Mouse (Mus musculus) embryo, embryonic 11 days (tissue): ENCODE data around the gene Ephb1.

Experiments
- DNase-seq: peaks from one replicate; pipeline ENCODE4 v3.0.0-alpha.2; 2015

Ephb1 gene

DNA sequence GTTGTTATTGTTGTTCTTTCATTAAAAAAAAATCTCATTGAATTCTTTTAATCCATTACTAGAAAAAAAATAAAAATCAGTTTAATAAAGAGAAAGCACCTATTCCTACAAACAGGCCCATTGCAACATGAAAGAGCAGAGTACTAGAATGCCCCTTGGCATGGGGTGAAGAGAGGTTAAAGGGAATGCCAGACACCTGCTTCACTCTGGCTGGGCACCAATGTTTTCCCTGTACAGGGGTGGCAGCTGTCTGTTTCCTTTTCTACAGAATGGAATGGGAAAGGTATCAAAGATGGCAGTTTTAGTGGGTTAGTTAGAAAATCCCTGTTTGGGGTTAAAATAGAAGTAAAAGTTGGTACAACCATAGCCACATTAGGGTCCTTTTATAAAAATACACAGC is 224.0 kb downstream of the Ephb1 start:
- DNase-seq: no peak

DNA sequence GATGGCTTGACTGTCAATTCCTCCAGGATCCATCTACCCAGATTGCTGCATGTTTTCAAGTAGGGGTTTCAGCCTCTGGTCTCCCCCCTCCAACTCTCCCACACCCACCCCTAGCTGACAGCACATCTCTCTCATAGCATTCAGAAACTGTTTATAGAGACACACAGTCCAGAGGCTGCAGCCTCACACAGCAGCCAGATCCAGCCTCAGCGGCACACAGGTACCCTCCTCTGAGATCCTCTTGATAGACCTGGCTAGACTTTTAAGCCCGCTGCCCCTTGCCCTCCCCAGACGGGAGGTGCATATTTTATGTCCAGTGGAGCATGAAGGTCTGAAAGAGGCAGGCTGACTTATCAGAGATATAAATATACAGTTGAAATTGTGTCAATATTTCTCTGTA is 228.0 kb downstream of the Ephb1 start:
- DNase-seq: no peak

DNA sequence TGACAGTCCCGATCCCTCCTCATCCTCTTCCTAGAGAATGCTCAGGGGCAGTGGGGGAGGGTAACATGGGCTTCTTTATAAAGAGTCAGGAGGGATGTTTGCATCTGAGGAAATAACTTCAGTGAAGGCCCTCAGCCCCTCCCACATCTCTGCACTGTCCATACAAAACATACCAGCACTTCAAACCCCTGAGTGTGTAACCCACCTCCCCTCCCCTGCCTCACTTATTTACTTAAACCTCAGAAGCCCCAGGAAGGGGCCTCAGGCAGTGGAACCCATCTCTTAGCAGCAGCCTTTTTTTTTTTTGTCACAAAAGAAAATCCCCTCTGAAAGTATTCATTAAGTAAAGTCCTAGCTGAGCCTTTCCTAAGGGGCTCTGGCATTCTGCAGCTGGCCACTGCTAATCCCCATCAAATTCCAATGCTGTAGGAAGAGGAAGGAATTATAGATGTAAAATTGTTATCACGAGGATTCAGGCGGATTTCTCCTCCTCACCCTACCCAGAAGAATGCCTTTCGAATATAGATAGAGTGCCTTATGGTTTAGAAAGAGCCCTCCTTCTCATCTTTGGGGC is 231.5 kb downstream of the Ephb1 start:
- DNase-seq: peak; percentile 27

DNA sequence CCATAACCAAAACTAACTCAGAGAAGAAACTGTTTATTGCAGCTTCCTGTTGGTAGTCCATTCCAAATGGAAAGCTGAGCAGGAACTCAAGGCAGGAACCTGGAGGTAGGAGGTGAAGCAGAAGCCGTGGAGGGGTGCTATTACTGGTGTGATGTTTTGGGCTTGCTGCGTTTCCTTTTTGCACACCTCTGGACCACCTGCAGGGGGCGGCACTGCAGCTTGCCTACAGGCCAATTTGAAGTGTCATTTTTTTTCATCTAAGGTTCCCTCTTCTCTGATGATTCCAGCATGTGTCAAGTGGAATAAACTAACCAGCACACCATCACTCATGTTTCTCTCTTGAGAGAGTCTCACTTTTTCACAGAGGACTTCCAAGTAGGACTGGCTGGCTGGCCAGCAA is 235.1 kb downstream of the Ephb1 start:
- no peak for DNase-seq

DNA sequence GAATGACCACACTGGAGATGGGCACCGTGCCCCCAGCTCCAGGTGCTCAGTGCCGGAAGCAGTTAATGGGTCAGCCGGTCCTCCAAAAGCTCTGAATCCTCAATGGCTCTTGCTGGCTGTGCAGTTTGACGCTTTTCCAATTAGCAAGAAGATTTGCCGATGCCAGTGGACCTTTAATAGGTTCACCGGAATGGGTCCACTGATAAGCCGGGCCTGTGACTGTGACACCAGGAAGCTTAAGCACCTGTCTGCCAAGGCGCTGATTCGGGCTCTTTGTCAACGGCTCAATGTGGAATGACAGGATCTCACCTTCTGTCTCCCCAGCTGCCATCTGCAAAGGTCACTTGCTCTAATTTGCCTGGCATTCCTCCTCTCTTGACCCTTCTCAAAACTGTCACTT is 239.2 kb downstream of the Ephb1 start:
- no peak for DNase-seq

DNA sequence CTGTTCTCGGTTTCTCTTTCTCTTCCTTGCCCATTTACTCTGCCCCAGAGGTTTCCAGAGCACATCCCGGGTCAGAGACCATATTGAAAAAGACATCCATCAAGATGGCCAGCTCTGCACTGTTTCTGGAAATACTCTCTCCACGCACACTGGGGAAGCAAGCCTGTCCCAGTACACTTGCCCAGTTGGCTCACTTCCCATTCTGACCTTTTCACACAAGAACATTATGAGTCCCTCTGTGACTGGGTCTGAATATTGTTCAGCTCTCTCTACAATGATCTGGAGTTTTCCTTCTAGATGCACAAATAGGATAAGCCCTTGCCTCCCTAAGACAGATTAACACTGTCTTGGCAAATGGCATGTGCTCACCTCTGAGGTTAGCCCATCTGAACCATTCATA is 243.0 kb downstream of the Ephb1 start:
- no peak for DNase-seq

DNA sequence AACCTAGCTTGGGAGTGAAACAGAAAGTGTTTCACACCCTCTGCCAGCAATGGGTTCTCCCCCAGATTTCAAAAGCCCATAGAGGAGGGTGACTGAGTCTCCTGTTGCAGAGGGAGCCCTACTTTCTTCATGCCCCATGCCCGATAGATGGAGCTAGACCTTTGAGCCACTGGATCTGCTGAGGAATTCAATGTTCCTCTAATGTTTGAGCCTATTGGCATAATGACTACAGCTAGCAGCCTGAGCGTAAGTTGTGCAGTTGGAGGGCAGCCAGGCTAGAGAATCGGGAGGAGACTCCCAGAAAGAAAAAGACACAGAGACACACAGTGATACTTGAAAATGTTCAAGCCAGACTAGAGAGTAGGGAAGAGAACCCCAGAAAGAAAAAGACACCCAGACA is 246.5 kb downstream of the Ephb1 start:
- DNase-seq: no peak

DNA sequence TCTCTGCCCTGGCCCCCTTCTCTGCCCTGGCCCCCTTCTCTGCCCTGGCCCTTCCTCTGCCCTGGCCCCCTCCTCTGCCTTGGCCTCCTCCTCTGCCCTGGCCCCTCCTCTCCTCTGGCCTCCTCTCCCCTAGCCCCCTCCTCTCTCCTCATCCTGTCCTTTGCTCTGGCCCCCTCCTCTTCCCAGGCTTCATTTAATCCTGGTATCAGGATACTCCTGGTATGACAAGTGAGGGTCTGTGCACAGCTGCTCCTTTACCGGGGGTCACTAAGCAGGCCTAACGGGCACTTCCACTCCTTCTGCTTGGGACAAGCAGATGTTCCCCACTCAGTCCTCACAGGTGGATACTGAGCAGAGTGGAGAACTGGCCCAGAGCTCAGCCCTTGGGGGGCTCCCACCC is 247.3 kb downstream of the Ephb1 start:
- DNase-seq: no peak

DNA sequence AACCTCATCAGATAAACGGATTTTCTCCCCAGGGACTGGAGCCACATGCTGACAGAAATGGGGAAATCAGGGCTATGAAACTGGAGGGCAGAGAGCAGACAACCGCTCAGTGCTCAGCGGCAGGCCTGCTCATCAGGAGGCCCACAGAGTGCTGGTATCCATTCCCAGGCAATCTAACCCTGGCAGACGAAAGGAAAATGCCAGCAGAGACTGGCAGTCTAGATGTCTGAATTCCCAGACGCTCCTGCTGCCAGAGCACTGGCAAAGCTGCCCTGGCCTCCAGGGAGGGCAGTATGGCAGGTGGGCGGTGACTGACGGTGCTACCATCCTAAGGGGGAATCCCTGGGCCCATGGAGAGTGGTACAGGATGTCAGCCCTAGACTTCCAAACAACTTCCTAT is 257.7 kb downstream of the Ephb1 start:
- no peak for DNase-seq

DNA sequence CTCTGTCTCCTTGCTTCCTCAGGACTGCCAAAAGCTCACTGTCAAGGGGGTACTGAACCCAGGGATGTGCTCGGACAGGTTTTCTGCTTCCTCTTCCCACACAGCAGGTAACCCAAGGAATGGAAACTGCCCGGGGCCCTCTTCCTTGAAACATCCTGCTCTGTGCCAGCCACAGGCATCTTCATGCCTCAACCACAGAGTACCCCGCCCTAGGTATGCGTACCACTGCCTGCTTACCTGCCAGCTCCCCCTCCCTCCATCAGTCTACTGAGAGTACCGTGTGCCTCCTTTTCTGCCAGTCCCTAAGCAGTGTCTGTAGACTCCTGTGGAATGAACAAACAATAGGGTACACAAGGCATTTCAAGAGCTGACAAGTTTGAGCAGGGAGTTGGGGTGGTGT is 265.9 kb downstream of the Ephb1 start:
- DNase-seq: no peak

DNA sequence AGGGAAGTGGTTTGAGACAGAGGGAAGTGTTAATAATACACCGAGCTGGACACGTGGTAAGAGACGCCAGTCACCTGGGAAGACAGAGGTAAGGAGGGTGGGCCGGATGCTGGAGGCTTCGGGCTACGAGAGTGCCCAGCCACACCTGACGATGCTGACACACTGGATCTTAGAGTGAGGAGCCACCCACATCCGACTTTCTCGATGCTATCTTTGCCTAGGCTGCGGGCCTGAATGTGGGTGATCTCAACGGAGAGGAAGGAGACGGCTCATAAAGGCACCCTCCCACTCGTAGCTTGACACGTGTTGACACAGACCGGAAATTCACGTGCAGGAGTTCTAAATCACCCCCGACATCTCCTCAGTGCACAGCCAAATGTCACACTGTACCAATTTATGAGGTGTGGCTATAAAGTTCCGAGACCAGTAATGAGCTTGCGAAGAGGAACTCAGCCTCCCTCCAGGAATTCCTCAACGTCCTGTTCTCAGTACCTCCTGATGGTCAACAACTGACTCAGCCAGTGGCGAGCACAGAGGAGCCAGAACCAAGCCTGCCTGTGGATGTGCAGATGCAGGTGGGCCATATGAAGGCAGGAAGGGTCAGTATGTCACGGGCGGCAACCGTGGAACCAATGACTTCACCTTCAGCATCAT is 268.3 kb downstream of the Ephb1 start:
- DNase-seq: peak; percentile 16

DNA sequence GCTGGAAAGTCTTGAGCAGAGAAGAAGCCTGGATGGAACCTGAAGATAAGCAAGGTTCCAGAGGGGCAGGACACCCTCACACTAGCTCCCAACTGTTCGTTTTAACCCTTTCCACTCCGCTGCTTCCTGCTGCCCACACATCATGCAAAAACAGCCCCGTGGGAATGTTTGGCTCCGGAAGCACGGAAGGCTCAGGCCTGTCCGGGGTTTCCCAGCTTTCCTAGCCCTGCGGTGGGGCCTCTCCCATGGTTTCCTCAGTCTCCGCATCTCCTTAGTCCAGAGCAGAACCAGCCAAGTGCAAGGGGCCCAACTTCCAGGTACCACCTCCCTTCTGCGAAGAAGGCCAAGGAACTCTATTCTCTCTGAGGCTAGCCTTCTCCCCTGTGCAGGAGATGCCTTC is 269.0 kb downstream of the Ephb1 start:
- no peak for DNase-seq

DNA sequence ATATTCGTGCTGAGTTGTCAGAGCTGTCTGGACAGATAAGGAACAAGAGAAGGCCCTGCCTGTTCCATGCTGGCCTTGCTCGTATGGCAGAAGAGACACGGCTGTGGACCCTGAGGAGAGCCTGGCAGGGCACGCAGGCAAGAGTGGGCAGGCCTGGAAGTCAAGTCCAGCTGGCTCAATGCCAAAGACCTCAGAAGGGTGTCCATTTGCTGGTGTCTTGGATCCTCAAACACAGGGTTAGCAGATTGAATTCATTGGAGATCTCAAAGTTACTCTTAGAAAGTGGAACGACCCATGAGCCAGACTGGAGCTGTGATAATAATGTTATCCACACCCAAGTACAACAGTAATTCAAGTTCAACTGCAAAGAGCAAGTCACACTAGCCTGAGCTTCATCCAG is 273.6 kb downstream of the Ephb1 start:
- no peak for DNase-seq

DNA sequence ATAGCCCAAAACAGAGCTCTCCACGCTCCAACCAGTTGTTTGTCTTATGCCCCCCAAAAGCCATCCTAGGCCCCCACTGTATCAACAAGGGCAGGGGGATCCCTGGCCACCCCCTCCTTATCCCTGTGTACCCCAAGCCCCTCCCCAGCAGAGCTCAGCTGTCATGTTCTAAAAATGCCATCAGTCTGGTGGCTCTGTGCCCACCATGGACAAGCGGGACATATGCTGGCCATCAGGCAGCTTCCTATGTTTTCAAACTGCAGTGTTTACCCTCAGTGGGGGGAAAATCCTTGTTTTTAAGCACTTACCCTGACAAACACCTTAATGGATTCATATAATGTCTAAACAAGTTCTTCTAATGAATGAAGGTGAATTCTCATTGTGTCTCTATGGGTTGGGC is 275.3 kb downstream of the Ephb1 start:
- no peak for DNase-seq

DNA sequence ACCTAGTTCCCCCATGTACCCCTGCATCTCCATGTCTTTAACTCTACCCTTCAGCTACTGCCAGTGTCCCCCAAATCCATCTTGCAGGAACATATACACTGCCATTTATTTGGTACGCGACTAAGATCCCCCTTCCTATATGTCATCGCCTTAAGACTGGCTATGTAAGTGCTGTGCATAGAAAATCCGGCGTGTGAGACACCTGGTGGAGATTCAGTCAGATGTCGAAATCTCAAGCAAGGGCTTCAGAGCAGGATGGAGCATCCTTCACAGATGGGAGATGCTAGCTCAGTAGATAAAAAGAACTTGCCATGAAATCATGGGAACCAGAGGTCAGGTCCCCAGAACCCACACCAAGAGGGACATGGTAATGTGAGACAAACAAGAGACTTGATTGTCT is 276.3 kb downstream of the Ephb1 start:
- DNase-seq: no peak

DNA sequence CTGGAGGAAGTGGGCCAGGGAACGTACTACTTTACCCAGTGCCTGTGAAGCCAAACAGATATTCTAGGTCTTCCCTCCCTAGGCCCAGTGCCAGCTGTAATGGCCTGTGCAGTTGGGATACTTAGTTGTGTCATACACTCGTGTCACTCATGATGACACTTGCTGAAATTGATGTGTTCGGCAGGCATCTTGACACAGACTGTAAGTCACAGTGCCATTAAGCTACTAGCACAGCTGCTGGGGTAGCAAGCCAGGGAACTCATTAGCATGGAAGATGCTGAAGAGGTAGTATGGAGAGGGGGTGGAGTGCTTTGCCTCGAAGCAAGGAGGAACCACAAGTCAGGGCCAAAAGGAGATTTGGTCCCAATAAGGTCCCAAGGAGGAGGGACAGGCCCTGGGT is 279.0 kb downstream of the Ephb1 start:
- no peak for DNase-seq

DNA sequence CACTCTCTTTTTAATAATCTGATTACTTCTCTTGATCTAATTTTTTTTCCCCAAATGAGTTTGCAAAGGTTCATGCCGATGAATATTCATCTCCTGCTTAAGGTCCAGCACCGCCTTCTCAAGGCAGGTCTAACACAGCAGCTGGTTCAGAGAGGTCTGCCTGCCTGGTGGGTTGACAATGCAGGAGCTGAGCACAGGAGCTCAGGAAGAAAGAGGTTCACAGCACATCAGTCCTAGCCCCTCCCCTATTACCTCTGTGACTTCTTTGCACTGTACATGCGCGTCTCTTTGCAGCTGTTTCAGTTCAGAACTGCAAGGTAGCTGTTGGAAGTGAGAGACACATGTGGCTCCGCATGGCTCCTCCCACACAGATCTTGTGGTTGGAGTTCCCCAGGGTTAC is 281.1 kb downstream of the Ephb1 start:
- DNase-seq: no peak

DNA sequence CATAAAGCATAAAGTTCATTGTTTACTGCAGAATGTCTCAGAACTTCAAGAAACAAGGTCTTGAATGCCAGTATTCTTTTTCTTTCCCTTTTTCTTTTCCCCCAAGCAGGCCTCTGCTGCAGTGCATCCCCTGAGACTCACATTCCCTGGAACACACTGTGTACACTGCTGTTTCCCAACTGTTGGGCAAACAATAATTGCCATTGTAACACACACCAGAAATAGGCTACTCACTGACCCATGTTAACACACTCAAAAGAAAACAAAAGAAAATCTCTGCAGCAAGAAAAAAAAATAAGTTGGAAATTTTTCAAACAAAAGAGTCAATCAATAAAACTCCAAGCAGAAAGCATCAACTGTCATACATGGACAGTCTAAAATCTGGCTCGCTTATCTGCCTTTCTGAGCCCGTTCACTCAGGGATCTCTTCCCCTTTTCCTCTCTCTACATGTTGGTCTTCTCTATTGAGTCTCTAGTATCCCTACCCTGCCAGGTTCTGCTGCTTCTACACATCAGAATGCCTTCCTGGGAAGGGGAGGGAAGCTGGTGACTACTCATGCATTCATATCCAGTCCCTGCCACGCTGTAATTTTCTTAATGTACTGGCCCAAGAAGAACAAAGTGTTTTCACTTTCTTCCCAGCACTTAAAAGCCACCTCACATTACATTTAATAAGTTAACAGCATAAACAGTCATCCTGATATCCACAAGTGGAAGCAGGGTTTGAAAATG is 285.2 kb downstream of the Ephb1 start:
- no peak for DNase-seq

DNA sequence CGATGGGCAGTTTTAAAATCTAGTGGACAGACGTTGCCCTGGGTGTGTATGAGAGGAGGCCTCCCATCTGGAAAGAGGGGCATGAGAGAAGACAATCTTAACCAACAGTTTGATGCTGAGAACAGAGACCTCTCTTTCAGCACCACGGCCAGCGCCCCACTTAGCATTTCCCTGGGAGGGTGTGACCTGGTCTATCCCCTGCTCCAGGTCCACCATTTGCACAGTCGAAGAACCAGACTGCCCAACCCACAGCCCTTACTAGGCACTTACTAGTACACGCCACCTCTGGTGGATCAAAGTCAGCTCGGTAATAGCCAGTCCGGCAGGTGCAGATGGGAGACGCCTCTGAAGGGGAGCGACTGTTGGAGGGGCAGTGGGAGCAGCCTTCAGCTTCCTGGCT is 287.9 kb downstream of the Ephb1 start:
- peak; percentile 79 for DNase-seq

DNA sequence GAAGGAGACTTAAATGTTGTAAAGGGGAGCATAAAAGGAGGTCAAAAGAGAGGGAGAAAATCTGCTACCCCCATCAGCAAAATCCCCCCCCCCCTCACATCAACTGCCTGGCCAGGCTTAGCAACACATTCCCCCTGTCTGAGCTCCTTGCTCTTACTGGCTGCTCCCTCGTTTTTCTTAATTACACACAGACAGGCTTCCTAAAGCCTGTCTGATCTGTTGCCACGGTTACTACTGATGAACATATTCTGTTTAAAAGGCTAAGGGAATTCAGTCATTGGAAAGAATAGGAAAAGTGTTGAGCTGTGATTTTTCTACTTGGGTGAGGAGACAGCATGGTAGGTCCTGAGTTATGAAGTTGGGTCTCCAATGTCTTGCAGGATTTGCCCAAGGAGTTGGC is 308.6 kb downstream of the Ephb1 start:
- DNase-seq: peak; percentile 26

DNA sequence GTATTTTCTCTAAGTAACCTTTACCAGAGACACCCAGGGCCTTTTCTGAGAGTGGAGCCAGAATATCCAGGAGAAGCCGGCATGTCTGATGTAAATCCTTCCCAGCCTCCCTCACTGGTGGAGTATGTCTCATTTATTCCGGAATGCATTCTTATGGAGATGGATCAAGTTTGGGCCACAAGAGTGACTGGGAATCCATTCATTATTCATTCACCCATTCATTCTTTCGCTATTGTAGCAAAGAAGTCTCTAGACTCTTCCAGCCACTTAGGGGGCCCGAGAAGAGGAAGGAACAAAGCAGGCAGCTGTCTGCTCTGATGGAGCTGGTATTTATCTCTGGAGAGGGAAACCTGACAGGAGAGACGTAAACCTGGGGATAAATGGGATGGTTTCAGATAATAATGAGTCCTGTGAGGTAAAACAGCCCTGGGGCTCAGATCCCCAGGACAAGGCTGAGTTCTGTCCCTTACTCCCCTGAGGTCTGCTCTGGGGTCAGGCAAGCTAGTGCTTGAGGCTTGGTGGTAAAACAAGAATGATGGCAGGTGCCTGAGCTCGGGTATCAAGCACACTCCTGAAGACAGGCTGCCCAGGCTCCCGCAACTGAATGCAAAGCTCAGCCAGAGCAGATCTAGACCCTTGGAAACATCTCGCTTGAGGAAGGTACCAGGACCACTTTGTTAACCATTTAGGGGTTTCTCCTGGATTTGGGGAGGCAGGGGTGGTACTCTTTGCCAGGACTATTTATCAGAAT is 309.2 kb downstream of the Ephb1 start:
- peak; percentile 30 for DNase-seq

DNA sequence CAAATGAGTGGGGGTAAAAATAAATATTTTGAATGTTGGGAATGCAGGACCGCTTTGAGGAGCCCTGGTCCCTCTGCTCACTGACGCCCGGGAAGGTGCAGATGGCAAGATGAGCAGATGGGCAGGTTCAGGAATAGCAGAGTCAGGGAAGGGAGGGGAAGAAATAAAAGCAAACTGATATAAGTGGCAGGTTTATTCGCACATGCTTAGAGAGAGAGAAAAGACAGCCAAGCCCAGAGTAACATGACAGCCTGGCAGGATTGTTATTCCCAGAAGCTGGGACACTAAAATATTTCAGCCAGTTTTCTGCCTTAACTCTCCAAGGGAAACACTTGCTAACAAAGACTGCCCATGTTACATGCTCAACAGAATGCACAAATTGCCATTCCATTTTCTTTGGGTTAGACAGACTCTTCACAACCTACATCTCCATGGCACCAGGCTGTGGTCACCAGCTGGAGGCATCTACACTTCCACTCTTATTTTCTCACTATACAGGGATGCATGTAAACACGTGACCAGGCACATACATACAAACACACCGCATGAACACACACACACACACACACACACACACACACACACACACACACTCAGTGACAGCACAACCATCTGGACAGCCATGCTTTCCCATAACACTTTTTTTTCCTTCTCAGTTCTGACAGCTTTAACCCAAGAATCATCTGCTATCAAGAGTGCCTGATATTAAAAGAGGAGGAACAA is 315.3 kb downstream of the Ephb1 start:
- no peak for DNase-seq

DNA sequence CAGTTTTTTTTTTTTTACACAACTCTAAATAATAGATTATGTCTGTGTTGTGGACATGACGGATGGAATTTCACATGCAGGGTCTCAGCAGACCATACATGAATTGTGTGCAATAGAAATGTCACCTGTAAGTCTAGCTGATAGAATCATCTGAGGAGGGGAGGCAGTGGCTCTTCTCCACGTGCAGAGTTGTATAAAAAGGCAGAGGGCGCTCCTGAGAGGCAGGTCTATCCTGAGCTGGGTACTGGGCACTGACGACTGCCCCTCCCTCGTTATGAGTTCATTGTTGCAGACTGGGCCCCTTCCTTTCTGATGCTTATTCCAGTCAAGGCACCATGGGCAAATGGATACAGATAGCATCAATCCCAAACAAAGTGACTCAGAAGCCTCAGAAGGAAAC is 318.4 kb downstream of the Ephb1 start:
- DNase-seq: peak; percentile 6
